Mouse (Mus musculus): ENCODE results near the gene Chmp2b. TPM values are rescaled to one million over a fixed set of nuclear protein-coding genes. Genes with fewer than 3 reads are reported as not detected.

Chmp2b gene
- polyA plus RNA-seq, 1 experiment from 2014 or later = 31.6 TPM

DNA sequence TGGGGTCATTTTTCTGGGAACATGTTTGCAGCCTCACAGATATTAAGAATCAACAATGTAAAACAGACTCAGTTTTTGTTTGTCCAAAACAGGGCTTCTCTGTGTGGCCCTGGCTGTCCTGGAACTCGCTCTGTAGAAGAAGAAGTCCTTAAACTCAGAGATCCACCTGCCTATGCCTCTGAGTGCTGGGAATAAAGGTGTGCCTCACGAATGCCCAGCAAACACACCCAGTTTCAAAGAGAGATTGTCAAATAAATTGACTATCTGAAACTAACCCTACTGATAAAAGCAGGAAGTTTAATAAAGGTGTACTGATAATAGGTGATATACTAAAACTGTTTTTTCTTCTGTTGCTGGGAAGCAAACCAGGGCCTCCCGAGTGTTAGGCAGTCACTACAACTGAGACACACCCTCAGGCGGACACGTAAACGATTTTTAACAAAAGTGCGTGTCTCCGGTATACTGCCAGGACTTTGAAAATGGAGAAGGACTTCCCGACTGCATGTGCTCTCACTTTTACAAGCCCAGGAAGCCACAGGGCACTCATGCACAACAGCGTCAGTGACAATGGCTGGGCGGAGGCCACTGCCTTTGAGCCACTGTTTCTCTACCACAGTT lies 18.7 kb downstream of the Chmp2b start:
- peaks cover 5% of the 10 kb centered on the region; the same call in 1 of the 2 replicates for H3K36me3 ChIP-seq (ENCODE audit: control insufficient read depth, insufficient read depth, low read length)
- H3K4me1 ChIP-seq (replicated peaks; ENCODE audit: control insufficient read depth, insufficient read depth, low read length) = no peaks in the 10 kb centered on the region
- no peak overlapping the region for H3K4me3 ChIP-seq (ENCODE audit: low read depth, low read length)
- H3K4me2 ChIP-seq = no peak overlapping the region
- H3K9me3 ChIP-seq (ENCODE audit: control insufficient read depth, low read length) = no peaks in the 10 kb centered on the region
- ATAC-seq (replicated peaks; ENCODE audit: low FRiP score) = no peak
- WGBS = 88% methylated on average over 11 of the region's 11 CpGs
- no peak overlapping the region for H3K27ac ChIP-seq (ENCODE audit: low read depth, low read length)
- no peak for DNase-seq (ENCODE audit: low spot score)
- H3K27me3 ChIP-seq (replicated peaks; ENCODE audit: control insufficient read depth, insufficient read depth, low read length) = no peaks in the 10 kb centered on the region
- H3K9ac ChIP-seq (ENCODE audit: low read depth, low read length) = no peak overlapping the region

DNA sequence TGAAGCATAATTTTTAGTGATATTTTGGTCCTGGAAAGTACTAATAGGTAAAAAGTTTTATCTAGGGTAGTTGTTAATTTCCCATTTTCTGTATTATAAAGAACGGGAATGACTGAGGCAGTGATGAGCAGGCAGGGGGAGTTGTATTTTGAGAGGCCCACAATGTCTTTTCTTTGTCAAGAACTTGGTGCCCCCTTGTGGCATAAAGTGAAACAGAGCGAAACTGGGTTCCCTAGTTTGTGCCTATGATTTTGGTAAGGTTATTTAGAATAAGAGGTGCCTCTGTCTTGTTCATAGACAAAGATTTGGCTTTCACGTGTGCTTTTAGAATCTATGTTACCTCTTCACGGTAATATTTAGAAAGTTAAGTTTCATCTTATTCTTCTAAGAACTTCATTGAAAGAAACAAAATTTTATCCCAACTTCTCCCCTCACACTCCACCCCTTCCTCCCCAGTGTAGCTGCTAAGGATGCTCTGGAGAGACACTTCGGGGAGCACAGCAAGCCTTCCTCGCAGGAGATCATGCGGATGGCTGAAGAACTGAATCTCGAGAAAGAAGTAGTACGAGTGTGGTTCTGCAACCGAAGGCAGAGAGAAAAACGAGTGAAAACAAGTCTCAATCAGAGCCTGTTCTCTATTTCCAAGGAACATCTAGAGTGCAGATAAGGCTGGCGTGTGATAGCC lies 29.1 kb downstream of the Chmp2b start:
- Histone ChIP-seq H3K9me3 (ENCODE audit: control insufficient read depth, low read length) (no peaks in the 10 kb centered on the region), H3K4me3 (ENCODE audit: low read depth, low read length) (no peak overlapping the region), H3K27ac (ENCODE audit: low read depth, low read length) (no peak overlapping the region), H3K4me1 (replicated peaks; ENCODE audit: control insufficient read depth, insufficient read depth, low read length) (no peaks in the 10 kb centered on the region), H3K4me2 (no peak overlapping the region), H3K36me3 (ENCODE audit: control insufficient read depth, insufficient read depth, low read length) (no peaks in the 10 kb centered on the region), H3K27me3 (replicated peaks; ENCODE audit: control insufficient read depth, insufficient read depth, low read length) (no peaks in the 10 kb centered on the region), H3K9ac (ENCODE audit: low read depth, low read length) (no peak overlapping the region)
- no peak for ATAC-seq (replicated peaks; ENCODE audit: low FRiP score)
- DNase-seq (ENCODE audit: low spot score) = no peak
- 30% methylated on average over 12 of the region's 12 CpGs for whole genome bisulfite sequencing

DNA sequence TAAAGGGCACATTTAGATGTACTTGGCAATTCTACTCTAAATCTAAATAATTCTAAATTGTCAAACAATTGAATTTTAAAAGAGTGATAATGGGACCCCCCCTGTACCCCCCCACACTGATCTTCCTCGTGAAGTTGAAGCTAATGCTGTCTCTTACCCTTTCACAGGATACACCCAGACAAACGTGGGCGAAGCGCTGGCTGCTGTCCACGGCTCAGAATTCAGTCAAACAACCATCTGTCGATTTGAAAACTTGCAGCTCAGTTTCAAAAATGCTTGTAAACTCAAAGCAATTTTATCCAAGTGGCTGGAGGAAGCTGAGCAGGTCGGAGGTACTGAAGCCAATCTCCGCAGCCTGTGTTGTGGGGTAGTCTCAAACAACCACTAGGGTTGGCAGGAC lies 30.9 kb downstream of the Chmp2b start:
- DNase-seq (ENCODE audit: low spot score) (no peak), ATAC-seq (replicated peaks; ENCODE audit: low FRiP score) (no peak)
- no peaks in the 10 kb centered on the region for H3K27me3 ChIP-seq (replicated peaks; ENCODE audit: control insufficient read depth, insufficient read depth, low read length)
- no peaks in the 10 kb centered on the region for H3K9me3 ChIP-seq (ENCODE audit: control insufficient read depth, low read length)
- 74% methylated on average over 8 of the region's 8 CpGs for WGBS
- H3K36me3 ChIP-seq (ENCODE audit: control insufficient read depth, insufficient read depth, low read length) = no peaks in the 10 kb centered on the region
- no peak overlapping the region for H3K4me2 ChIP-seq
- H3K9ac ChIP-seq (ENCODE audit: low read depth, low read length) = no peak overlapping the region
- no peak overlapping the region for H3K4me3 ChIP-seq (ENCODE audit: low read depth, low read length)
- no peak overlapping the region for H3K27ac ChIP-seq (ENCODE audit: low read depth, low read length)
- no peaks in the 10 kb centered on the region for H3K4me1 ChIP-seq (replicated peaks; ENCODE audit: control insufficient read depth, insufficient read depth, low read length)

DNA sequence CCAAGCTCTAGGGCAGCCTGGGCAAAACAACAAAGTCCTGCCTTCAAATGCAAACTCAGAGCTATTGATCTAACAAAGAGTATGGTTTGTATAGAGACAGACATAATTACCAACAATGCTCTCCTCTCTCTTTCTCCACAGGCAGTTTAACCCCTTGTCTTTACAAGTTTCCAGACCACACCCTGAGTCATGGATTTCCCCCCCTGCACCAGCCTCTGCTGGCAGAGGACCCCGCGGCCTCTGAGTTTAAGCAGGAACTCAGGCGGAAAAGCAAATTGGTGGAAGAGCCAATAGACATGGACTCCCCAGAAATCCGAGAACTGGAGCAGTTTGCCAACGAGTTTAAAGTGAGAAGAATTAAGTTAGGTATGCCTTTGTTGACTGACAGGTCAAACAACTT lies 32.9 kb downstream of the Chmp2b start:
- ATAC-seq (replicated peaks; ENCODE audit: low FRiP score) (no peak), DNase-seq (ENCODE audit: low spot score) (no peak)
- H3K4me1 ChIP-seq (replicated peaks; ENCODE audit: control insufficient read depth, insufficient read depth, low read length) = no peaks in the 10 kb centered on the region
- H3K36me3 ChIP-seq (ENCODE audit: control insufficient read depth, insufficient read depth, low read length) = no peaks in the 10 kb centered on the region
- H3K27me3 ChIP-seq (replicated peaks; ENCODE audit: control insufficient read depth, insufficient read depth, low read length) = no peaks in the 10 kb centered on the region
- no peaks in the 10 kb centered on the region for H3K9me3 ChIP-seq (ENCODE audit: control insufficient read depth, low read length)
- 34% methylated on average over 5 of the region's 5 CpGs for WGBS
- no peak overlapping the region for H3K4me3 ChIP-seq (ENCODE audit: low read depth, low read length)
- H3K27ac ChIP-seq (ENCODE audit: low read depth, low read length) = no peak overlapping the region
- no peak overlapping the region for H3K9ac ChIP-seq (ENCODE audit: low read depth, low read length)
- no peak overlapping the region for H3K4me2 ChIP-seq

DNA sequence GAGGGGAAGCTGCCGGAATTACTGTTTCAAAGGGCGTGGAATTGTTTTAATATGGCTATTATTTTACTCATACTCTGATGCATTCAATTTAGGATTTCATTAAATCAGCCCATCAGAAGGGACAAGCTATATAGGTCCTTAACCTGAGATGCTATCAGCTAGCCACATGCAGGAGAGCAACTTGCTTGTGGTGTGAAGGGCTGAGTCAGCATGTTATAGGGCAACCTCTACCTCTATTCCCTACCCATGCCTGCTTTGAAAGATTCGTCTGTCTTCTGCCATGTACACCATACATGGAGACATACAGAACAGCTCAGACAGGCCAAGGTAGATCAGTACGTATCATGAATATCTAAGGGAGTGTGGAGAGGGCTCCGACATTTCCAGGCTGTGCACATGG lies 35.8 kb downstream of the Chmp2b start:
- no peaks in the 10 kb centered on the region for H3K9me3 ChIP-seq (ENCODE audit: control insufficient read depth, low read length)
- no peak for ATAC-seq (replicated peaks; ENCODE audit: low FRiP score)
- H3K27ac ChIP-seq (ENCODE audit: low read depth, low read length) = no peak overlapping the region
- H3K36me3 ChIP-seq (ENCODE audit: control insufficient read depth, insufficient read depth, low read length) = no peaks in the 10 kb centered on the region
- H3K27me3 ChIP-seq (replicated peaks; ENCODE audit: control insufficient read depth, insufficient read depth, low read length) = no peaks in the 10 kb centered on the region
- 81% methylated on average over 5 of the region's 5 CpGs for WGBS
- no peak overlapping the region for H3K9ac ChIP-seq (ENCODE audit: low read depth, low read length)
- H3K4me2 ChIP-seq = no peak overlapping the region
- DNase-seq (ENCODE audit: low spot score) = no peak
- H3K4me1 ChIP-seq (replicated peaks; ENCODE audit: control insufficient read depth, insufficient read depth, low read length) = no peaks in the 10 kb centered on the region
- no peak overlapping the region for H3K4me3 ChIP-seq (ENCODE audit: low read depth, low read length)

DNA sequence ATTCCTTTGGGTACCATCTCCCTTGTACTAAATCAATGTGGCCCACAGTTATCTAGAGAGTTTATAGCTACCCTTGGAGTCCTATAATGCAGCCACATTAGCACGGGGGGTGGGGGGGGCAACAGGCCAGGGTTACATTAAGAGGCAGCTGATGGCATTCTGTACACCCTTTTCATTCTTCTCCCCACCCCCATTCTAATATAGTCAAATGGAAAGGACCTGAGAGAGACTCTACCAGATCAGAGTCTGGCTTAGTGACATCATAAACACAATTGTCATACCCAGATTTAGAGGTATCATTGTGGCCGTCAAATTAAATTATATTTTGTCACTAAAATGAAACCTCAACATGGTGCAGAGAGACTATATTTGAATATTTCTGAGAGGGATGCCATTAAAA lies 36.5 kb downstream of the Chmp2b start:
- WGBS = 89% methylated on average over 2 of the region's 2 CpGs
- Histone ChIP-seq H3K9ac (ENCODE audit: low read depth, low read length) (no peak overlapping the region), H3K4me3 (ENCODE audit: low read depth, low read length) (no peak overlapping the region), H3K27me3 (replicated peaks; ENCODE audit: control insufficient read depth, insufficient read depth, low read length) (no peaks in the 10 kb centered on the region), H3K4me1 (replicated peaks; ENCODE audit: control insufficient read depth, insufficient read depth, low read length) (no peaks in the 10 kb centered on the region), H3K9me3 (ENCODE audit: control insufficient read depth, low read length) (no peaks in the 10 kb centered on the region), H3K27ac (ENCODE audit: low read depth, low read length) (no peak overlapping the region), H3K36me3 (ENCODE audit: control insufficient read depth, insufficient read depth, low read length) (no peaks in the 10 kb centered on the region), H3K4me2 (no peak overlapping the region)
- ATAC-seq (replicated peaks; ENCODE audit: low FRiP score) = no peak
- no peak for DNase-seq (ENCODE audit: low spot score)

- no peak within 1 kb of the TSS for H3K4me2 ChIP-seq
- DNase-seq (ENCODE audit: low spot score) (no peak), ATAC-seq (replicated peaks; ENCODE audit: low FRiP score) (no peak)
- no peak within 1 kb of the TSS for H3K9ac ChIP-seq (ENCODE audit: low read depth, low read length)
- H3K27me3 ChIP-seq (replicated peaks; ENCODE audit: control insufficient read depth, insufficient read depth, low read length) = no peaks in the 10 kb centered on the region
- no peaks in the 10 kb centered on the region for H3K9me3 ChIP-seq (ENCODE audit: control insufficient read depth, low read length)
- H3K4me3 ChIP-seq (ENCODE audit: low read depth, low read length) = no peak within 1 kb of the TSS
- no peaks in the 10 kb centered on the region for H3K4me1 ChIP-seq (replicated peaks; ENCODE audit: control insufficient read depth, insufficient read depth, low read length)
- H3K27ac ChIP-seq (ENCODE audit: low read depth, low read length) = no peak within 1 kb of the TSS
- no peaks in the 10 kb centered on the region for H3K36me3 ChIP-seq (ENCODE audit: control insufficient read depth, insufficient read depth, low read length)
- WGBS = 79% methylated on average over 6 of the region's 6 CpGs
Observed at GRCm38 (mm10) chr16:65520211-65520610, 42.3 kb downstream of the Chmp2b start, which contains the start of gene Pou1f1. Pou1f1 (plus strand) TSS chr16:65520511.

- Histone ChIP-seq H3K9ac (ENCODE audit: low read depth, low read length) (no peak overlapping the region), H3K4me3 (ENCODE audit: low read depth, low read length) (no peak overlapping the region), H3K27ac (ENCODE audit: low read depth, low read length) (no peak overlapping the region), H3K36me3 (ENCODE audit: control insufficient read depth, insufficient read depth, low read length) (no peaks in the 10 kb centered on the region), H3K27me3 (replicated peaks; ENCODE audit: control insufficient read depth, insufficient read depth, low read length) (no peaks in the 10 kb centered on the region), H3K4me2 (no peak overlapping the region), H3K4me1 (replicated peaks; ENCODE audit: control insufficient read depth, insufficient read depth, low read length) (no peaks in the 10 kb centered on the region), H3K9me3 (ENCODE audit: control insufficient read depth, low read length) (no peaks in the 10 kb centered on the region)
- no peak for DNase-seq (ENCODE audit: low spot score)
- ATAC-seq (replicated peaks; ENCODE audit: low FRiP score) = no peak
- WGBS = 65% methylated on average over 7 of the region's 7 CpGs
Observed at GRCm38 (mm10) chr16:65514223-65514622, 48.3 kb downstream of the Chmp2b start.

DNA sequence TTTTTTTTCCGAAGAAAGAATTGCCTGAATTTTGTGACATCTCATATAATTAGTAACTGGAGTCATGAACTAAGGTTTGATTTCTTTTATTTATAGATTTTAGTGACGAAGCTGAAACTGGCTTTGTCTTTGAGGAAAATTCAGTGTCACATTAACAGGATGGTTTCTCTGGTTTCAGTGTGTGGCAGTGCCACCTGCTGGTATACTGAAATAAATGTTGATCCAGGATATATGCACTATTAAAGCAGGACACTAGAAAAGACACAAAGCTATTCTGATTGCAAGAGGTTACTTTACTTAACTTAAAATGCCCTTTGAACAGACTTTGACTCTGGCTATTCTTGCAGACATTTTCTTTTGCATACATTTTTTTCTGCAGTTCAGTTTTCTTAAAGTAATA lies 65.5 kb downstream of the Chmp2b start:
- no peaks in the 10 kb centered on the region for H3K36me3 ChIP-seq (ENCODE audit: control insufficient read depth, insufficient read depth, low read length)
- no peak overlapping the region for H3K4me2 ChIP-seq
- H3K9me3 ChIP-seq (ENCODE audit: control insufficient read depth, low read length) = no peaks in the 10 kb centered on the region
- no peaks in the 10 kb centered on the region for H3K4me1 ChIP-seq (replicated peaks; ENCODE audit: control insufficient read depth, insufficient read depth, low read length)
- no peak overlapping the region for H3K4me3 ChIP-seq (ENCODE audit: low read depth, low read length)
- 46% methylated on average over 2 of the region's 2 CpGs for WGBS
- no peaks in the 10 kb centered on the region for H3K27me3 ChIP-seq (replicated peaks; ENCODE audit: control insufficient read depth, insufficient read depth, low read length)
- no peak overlapping the region for H3K27ac ChIP-seq (ENCODE audit: low read depth, low read length)
- ATAC-seq (replicated peaks; ENCODE audit: low FRiP score) = no peak
- H3K9ac ChIP-seq (ENCODE audit: low read depth, low read length) = no peak overlapping the region
- DNase-seq (ENCODE audit: low spot score) = no peak
